Mouse (Mus musculus): ENCODE results near the gene Fbxo10. TPM values are rescaled to one million over a fixed set of nuclear protein-coding genes. Genes with fewer than 3 reads are reported as not detected.
"Not testable (repeated sequence)": the region's sequence is repeated elsewhere in the genome, so short reads cannot be mapped to it uniquely, and the experiment has no call there.

Fbxo10 gene
- total RNA-seq, 2 experiments from 2014 or later, result 41.1 to 44.4 TPM

DNA sequence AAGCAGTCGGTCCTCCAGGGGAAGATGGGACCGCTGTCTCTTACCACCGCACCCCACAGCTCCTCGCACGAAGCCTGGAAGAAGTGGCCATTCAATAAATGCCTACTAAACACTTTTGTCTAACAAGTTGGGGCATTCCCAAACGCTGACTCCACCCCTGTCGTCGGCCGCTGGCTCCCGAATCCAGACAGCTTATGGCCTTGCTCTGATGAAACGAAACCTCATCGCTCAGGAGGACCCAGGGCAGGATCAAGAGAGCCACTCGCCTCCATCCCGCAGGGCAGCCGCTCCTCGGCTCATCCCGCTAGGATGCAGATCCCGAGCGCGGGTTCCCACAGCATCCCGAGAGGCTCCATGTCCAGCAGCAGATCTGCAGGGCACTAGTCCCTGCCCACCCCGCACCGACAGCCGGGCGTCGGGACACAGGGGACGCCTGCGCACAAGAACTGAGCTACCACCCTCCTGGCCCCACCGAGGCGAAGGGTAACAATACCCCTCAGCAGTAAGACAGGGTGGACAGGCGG, 72.8 kb downstream of the Fbxo10 start:
- peak in 1 of 2 experiments; percentile 46 for DNase-seq (ENCODE audit: extremely low spot score in 1 of 2, low spot score in 1 of 2)

- DNase-seq (ENCODE audit: extremely low spot score in 1 of 2, low spot score in 1 of 2), result no peak
Measured at GRCm38 (mm10) chr4:45010806-45011415, 73.5 kb downstream of the Fbxo10 start.

DNA sequence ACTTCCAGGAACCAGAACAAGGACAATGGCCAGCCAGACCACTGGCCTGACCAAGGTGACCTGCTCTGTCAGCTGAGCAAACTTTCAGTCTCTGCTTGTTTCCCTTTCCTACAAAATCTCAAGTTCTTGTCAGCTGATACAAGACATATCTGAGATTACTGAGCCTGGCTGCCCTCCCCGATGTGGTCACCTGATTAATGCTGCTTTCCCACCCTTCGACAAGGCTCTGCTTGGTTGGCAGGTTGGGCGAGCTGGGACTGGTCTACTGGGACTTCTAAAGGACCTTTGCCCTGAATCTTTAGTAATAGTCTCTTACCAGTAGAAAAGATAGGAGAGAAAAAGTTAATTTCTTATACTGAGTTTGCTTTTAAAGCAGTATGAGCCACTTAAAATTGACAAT, 79.0 kb downstream of the Fbxo10 start:
- no peak for DNase-seq (ENCODE audit: extremely low spot score in 1 of 2, low spot score in 1 of 2)

- no peak for DNase-seq (ENCODE audit: extremely low spot score in 1 of 2, low spot score in 1 of 2)
Measured at GRCm38 (mm10) chr4:45000001-45000400, 84.4 kb downstream of the Fbxo10 start.

DNA sequence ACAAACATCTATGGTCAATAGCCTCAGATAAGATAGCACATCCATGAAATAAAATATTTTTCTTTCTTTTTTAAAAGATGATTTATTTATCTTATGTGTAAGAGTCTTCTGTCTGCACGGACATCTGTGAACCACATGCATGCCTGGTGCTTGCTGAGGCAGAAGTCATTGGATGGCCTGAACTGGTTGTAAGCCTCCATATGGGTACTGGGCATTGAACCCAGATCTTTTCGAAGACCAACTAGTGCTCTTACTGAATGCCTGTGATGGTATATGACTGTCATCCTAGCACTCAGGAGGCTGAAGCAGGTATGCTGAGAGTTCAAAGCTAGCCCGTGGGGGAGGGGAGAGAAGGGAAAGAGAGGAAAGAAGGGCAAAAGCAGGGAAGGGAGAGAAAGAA, 86.3 kb downstream of the Fbxo10 start:
- no peak for DNase-seq (ENCODE audit: extremely low spot score in 1 of 2, low spot score in 1 of 2)

GRCm38 (mm10) chr4:44994776-44995175, 89.6 kb downstream of the Fbxo10 start:
- DNase-seq (ENCODE audit: extremely low spot score in 1 of 2, low spot score in 1 of 2), result no peak

DNA sequence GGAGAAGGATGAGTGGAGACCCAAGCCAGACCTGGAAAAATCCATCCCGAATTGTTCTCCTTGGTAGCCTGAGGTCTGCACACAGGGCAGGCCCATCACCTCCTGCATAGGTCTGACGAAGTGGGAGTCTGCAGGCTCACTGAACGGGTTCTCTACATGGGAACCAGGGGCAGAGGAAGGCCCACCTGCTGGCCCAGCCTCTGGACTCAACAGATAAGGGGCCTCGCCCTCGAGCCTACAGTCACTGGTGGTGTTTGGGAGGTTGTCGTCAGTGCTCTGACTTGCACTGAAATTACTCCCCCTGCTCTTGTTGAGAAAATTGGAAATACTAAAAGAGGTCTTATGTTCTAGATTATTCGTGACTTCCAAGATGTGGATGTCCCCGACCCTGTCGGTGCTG, 90.6 kb downstream of the Fbxo10 start:
- no peak for DNase-seq (ENCODE audit: extremely low spot score in 1 of 2, low spot score in 1 of 2)

DNA sequence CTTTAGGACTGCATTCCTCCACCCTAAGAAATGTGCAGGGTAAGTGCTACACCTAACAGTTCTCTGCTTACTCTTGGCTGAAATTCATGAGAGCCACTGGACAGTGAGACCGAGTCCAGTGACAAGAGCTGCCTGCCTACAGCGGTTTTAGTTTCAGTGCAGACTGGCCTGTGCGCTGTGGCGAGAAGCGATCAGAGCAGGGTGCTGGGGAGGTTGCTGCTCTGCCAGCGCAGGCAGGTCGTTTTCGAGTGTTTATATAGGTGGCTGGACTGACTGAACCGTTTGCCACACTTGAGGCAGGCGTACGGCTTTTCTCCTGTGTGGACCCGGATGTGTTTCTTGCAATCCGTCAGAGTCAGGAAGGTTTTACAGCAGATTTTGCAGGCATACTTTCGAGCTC, 91.2 kb downstream of the Fbxo10 start:
- not testable (repeated sequence) for DNase-seq (ENCODE audit: extremely low spot score in 1 of 2, low spot score in 1 of 2)

- not testable (repeated sequence) for DNase-seq (ENCODE audit: extremely low spot score in 1 of 2, low spot score in 1 of 2)
Measured at GRCm38 (mm10) chr4:44992330-44992729, 92.1 kb downstream of the Fbxo10 start.

- no peak for DNase-seq (ENCODE audit: extremely low spot score in 1 of 2, low spot score in 1 of 2)
Measured at GRCm38 (mm10) chr4:44990560-44990959, 93.8 kb downstream of the Fbxo10 start.

Other genes with a start within 250 kb of the Fbxo10 start
- gene Grhpr, start 103.2 kb downstream of the Fbxo10 start, total RNA-seq (2021), result 10 to 100 TPM; 22.2 to 31.1 TPM
- 10 to 100 TPM; 10.1 TPM for gene Zbtb5, start 72.2 kb downstream of the Fbxo10 start, total RNA-seq (2021)
- gene Polr1e, start 66.0 kb downstream of the Fbxo10 start, total RNA-seq (2021), result 10 to 100 TPM in 1 of 2 experiments, 1 to 10 TPM in 1; 9.1 to 10.5 TPM
- 10 to 100 TPM; 62.1 to 76.6 TPM for gene Tomm5, start 23.5 kb upstream of the Fbxo10 start, total RNA-seq (2021)
- gene Frmpd1, start 100.3 kb upstream of the Fbxo10 start, total RNA-seq (2021), result 10 to 100 TPM; 15.1 to 16.6 TPM
- gene Trmt10b, start 212.5 kb upstream of the Fbxo10 start, total RNA-seq (2021), result 10 to 100 TPM; 16.1 to 18.0 TPM

Data from layer of hippocampus, postnatal 25 days (tissue).